Mouse (Mus musculus) cerebellum, adult 11-12 months (tissue): ENCODE data around the gene Rfc4.

Experiments
- DNase-seq: peaks from one replicate; pipeline ENCODE4 v3.0.0; 2022

Rfc4 gene

GRCm38 (mm10) chr16:23127673-23128375 lies at the start of gene Rfc4:
Gene Rfc4, minus strand, starts transcription at chr16:23127737.
- DNase-seq, result peak; percentile 92

GRCm38 (mm10) chr16:23175956-23176355 lies 48.4 kb upstream of the Rfc4 start:
- DNase-seq, result no peak

GRCm38 (mm10) chr16:23174855-23175254 lies 47.3 kb upstream of the Rfc4 start:
- DNase-seq, result no peak

GRCm38 (mm10) chr16:23173904-23174303 lies 46.4 kb upstream of the Rfc4 start:
- DNase-seq, result no peak

- DNase-seq, result no peak
Measured at GRCm38 (mm10) chr16:23170813-23171212, 43.3 kb upstream of the Rfc4 start.

GRCm38 (mm10) chr16:23167079-23167478 lies 39.5 kb upstream of the Rfc4 start:
- DNase-seq, result no peak

GRCm38 (mm10) chr16:23166646-23167045 lies 39.1 kb upstream of the Rfc4 start:
- DNase-seq, result no peak

GRCm38 (mm10) chr16:23165441-23165840 lies 37.9 kb upstream of the Rfc4 start:
- DNase-seq, result no peak

- DNase-seq, result no peak
Measured at GRCm38 (mm10) chr16:23164443-23164842, 36.9 kb upstream of the Rfc4 start.

GRCm38 (mm10) chr16:23162116-23162515 lies 34.6 kb upstream of the Rfc4 start:
- no peak for DNase-seq

- DNase-seq, result no peak
Measured at GRCm38 (mm10) chr16:23159749-23160148, 32.2 kb upstream of the Rfc4 start.

- no peak for DNase-seq
Measured at GRCm38 (mm10) chr16:23158957-23159356, 31.4 kb upstream of the Rfc4 start.

- DNase-seq, result no peak
Measured at GRCm38 (mm10) chr16:23158292-23158691, 30.8 kb upstream of the Rfc4 start.

- no peak for DNase-seq
Measured at GRCm38 (mm10) chr16:23157013-23157412, 29.5 kb upstream of the Rfc4 start.

- no peak for DNase-seq
Measured at GRCm38 (mm10) chr16:23154261-23154660, 26.7 kb upstream of the Rfc4 start.

- no peak for DNase-seq
Measured at GRCm38 (mm10) chr16:23151423-23151822, 23.9 kb upstream of the Rfc4 start.

GRCm38 (mm10) chr16:23149396-23149795 lies 21.9 kb upstream of the Rfc4 start:
- DNase-seq, result no peak

- DNase-seq, result no peak
Measured at GRCm38 (mm10) chr16:23148936-23149335, 21.4 kb upstream of the Rfc4 start.

- no peak for DNase-seq
Measured at GRCm38 (mm10) chr16:23146280-23146679, 18.7 kb upstream of the Rfc4 start, which contains the start of gene Adipoq. Gene Adipoq, plus strand, starts transcription at chr16:23146536.

- DNase-seq, result no peak
Measured at GRCm38 (mm10) chr16:23145211-23145610, 17.7 kb upstream of the Rfc4 start.

- DNase-seq, result no peak
Measured at GRCm38 (mm10) chr16:23144326-23144725, 16.8 kb upstream of the Rfc4 start.

- DNase-seq, result no peak
Measured at GRCm38 (mm10) chr16:23140911-23141310, 13.4 kb upstream of the Rfc4 start.

GRCm38 (mm10) chr16:23136406-23136970 lies 9.0 kb upstream of the Rfc4 start:
- DNase-seq, result no peak

GRCm38 (mm10) chr16:23135421-23136149 lies 8.0 kb upstream of the Rfc4 start:
- no peak for DNase-seq
